Mouse (Mus musculus): ENCODE data around the gene Duxf3. TPM values are rescaled to one million over a fixed set of nuclear protein-coding genes. Genes with fewer than 3 reads are reported as not detected.
A peak's percentile ranks its signal among the peaks of the same experiment; 100 is the strongest.

Gene Duxf3
- polyA plus RNA-seq, 1 experiment from 2014 or later, result not detected

GRCm38 (mm10) chr10:58211213-58211612 is 21.3 kb downstream of the Duxf3 start:
- Histone ChIP-seq H3K9ac (ENCODE audit: low read length) (no peak overlapping the region), H3K9me3 (ENCODE audit: control insufficient read depth, low read length) (no peaks in the 10 kb centered on the region), H3K27ac (replicated peaks) (no peak overlapping the region), H3K36me3 (ENCODE audit: control insufficient read depth, insufficient read depth, low read length) (no peaks in the 10 kb centered on the region), H3K4me3 (ENCODE audit: low read depth, low read length) (no peak overlapping the region), H3K4me1 (replicated peaks; ENCODE audit: control insufficient read depth, insufficient read depth) (no peaks in the 10 kb centered on the region), H3K4me2 (replicated peaks; ENCODE audit: low read depth) (no peak overlapping the region), H3K27me3 (ENCODE audit: control insufficient read depth, insufficient read depth, low read length) (no peaks in the 10 kb centered on the region)
- TF ChIP-seq CTCF (IDR thresholded peaks at IDR 0.05; ENCODE audit: low read depth) (no peak), EP300 (optimal IDR thresholded peaks at IDR 0.05) (no peak)
- 93% methylated on average over 2 of the region's 2 CpGs for WGBS
- ATAC-seq (ENCODE audit: low FRiP score, low TSS enrichment) (no peak), DNase-seq (ENCODE audit: low spot score) (no peak)

- ATAC-seq (ENCODE audit: low FRiP score, low TSS enrichment), result no peak
Measured at GRCm38 (mm10) chr10:58210514-58210913, 22.0 kb downstream of the Duxf3 start.

GRCm38 (mm10) chr10:58209710-58210467 is 22.6 kb downstream of the Duxf3 start:
- H3K4me2 ChIP-seq (replicated peaks; ENCODE audit: low read depth), result no peak overlapping the region
- DNase-seq (ENCODE audit: low spot score), result no peak
- no peaks in the 10 kb centered on the region for H3K36me3 ChIP-seq (ENCODE audit: control insufficient read depth, insufficient read depth, low read length)
- H3K27ac ChIP-seq (replicated peaks), result no peak overlapping the region
- no peaks in the 10 kb centered on the region for H3K9me3 ChIP-seq (ENCODE audit: control insufficient read depth, low read length)
- no peaks in the 10 kb centered on the region for H3K4me1 ChIP-seq (replicated peaks; ENCODE audit: control insufficient read depth, insufficient read depth)
- ATAC-seq (ENCODE audit: low FRiP score, low TSS enrichment), result no peak
- TF ChIP-seq CTCF (IDR thresholded peaks at IDR 0.05; ENCODE audit: low read depth) (no peak), EP300 (optimal IDR thresholded peaks at IDR 0.05) (no peak)
- WGBS, result 62% methylated on average over 2 of the region's 2 CpGs
- no peaks in the 10 kb centered on the region for H3K27me3 ChIP-seq (ENCODE audit: control insufficient read depth, insufficient read depth, low read length)
- no peak overlapping the region for H3K9ac ChIP-seq (ENCODE audit: low read length)
- H3K4me3 ChIP-seq (ENCODE audit: low read depth, low read length), result no peak overlapping the region

More at GRCm38 (mm10) chr10:58210514-58210913, 22.0 kb downstream of the Duxf3 start:
- no peak overlapping the region for H3K9ac ChIP-seq (ENCODE audit: low read length)
- H3K27me3 ChIP-seq (ENCODE audit: control insufficient read depth, insufficient read depth, low read length), result no peaks in the 10 kb centered on the region
- H3K4me1 ChIP-seq (replicated peaks; ENCODE audit: control insufficient read depth, insufficient read depth), result no peaks in the 10 kb centered on the region
- H3K4me3 ChIP-seq (ENCODE audit: low read depth, low read length), result no peak overlapping the region
- no peaks in the 10 kb centered on the region for H3K9me3 ChIP-seq (ENCODE audit: control insufficient read depth, low read length)
- no peak overlapping the region for H3K4me2 ChIP-seq (replicated peaks; ENCODE audit: low read depth)
- no peaks in the 10 kb centered on the region for H3K36me3 ChIP-seq (ENCODE audit: control insufficient read depth, insufficient read depth, low read length)
- DNase-seq (ENCODE audit: low spot score), result no peak
- TF ChIP-seq EP300 (optimal IDR thresholded peaks at IDR 0.05), result no peak
- no peak for TF ChIP-seq CTCF (IDR thresholded peaks at IDR 0.05; ENCODE audit: low read depth)
- 53% methylated on average over 1 of the region's 1 CpGs for WGBS
- no peak overlapping the region for H3K27ac ChIP-seq (replicated peaks)

- Histone ChIP-seq H3K4me3 (ENCODE audit: low read depth, low read length) (no peak overlapping the region), H3K9ac (ENCODE audit: low read length) (no peak overlapping the region), H3K36me3 (ENCODE audit: control insufficient read depth, insufficient read depth, low read length) (no peaks in the 10 kb centered on the region), H3K4me1 (replicated peaks; ENCODE audit: control insufficient read depth, insufficient read depth) (no peaks in the 10 kb centered on the region), H3K27me3 (ENCODE audit: control insufficient read depth, insufficient read depth, low read length) (no peaks in the 10 kb centered on the region), H3K27ac (replicated peaks) (no peak overlapping the region), H3K4me2 (replicated peaks; ENCODE audit: low read depth) (no peak overlapping the region), H3K9me3 (ENCODE audit: control insufficient read depth, low read length) (no peaks in the 10 kb centered on the region)
- DNase-seq (ENCODE audit: low spot score) (no peak), ATAC-seq (ENCODE audit: low FRiP score, low TSS enrichment) (no peak)
- 83% methylated on average over 4 of the region's 4 CpGs for WGBS
- TF ChIP-seq EP300 (optimal IDR thresholded peaks at IDR 0.05), result no peak
Measured at GRCm38 (mm10) chr10:58206639-58207404, 25.7 kb downstream of the Duxf3 start.

GRCm38 (mm10) chr10:58205986-58206385 is 26.5 kb downstream of the Duxf3 start:
- peak; percentile 53; the same call in 1 of the 2 replicates for ATAC-seq (ENCODE audit: low FRiP score, low TSS enrichment)
- TF ChIP-seq EP300 (optimal IDR thresholded peaks at IDR 0.05), result no peak

More at GRCm38 (mm10) chr10:58205986-58206385, 26.5 kb downstream of the Duxf3 start:
- no peak overlapping the region for H3K9ac ChIP-seq (ENCODE audit: low read length)
- H3K4me1 ChIP-seq (replicated peaks; ENCODE audit: control insufficient read depth, insufficient read depth), result no peaks in the 10 kb centered on the region
- H3K27me3 ChIP-seq (ENCODE audit: control insufficient read depth, insufficient read depth, low read length), result no peaks in the 10 kb centered on the region
- H3K9me3 ChIP-seq (ENCODE audit: control insufficient read depth, low read length), result no peaks in the 10 kb centered on the region
- no peak overlapping the region for H3K4me2 ChIP-seq (replicated peaks; ENCODE audit: low read depth)
- no peak for DNase-seq (ENCODE audit: low spot score)
- no peak overlapping the region for H3K4me3 ChIP-seq (ENCODE audit: low read depth, low read length)
- WGBS, result 42% methylated on average over 1 of the region's 1 CpGs
- no peaks in the 10 kb centered on the region for H3K36me3 ChIP-seq (ENCODE audit: control insufficient read depth, insufficient read depth, low read length)
- H3K27ac ChIP-seq (replicated peaks), result no peak overlapping the region

Other genes starting within 250 kb of the Duxf3 start
- gene AW822073, start 7.7 kb downstream of the Duxf3 start, polyA plus RNA-seq (2015; fragmentation: Nextera tagmentation; extraction: Ambion mirVana), result 0.34 TPM in 1 of 2 replicates, not detected in the other
- gene Gm4981, start 4.0 kb upstream of the Duxf3 start, polyA plus RNA-seq (2015; fragmentation: Nextera tagmentation; extraction: Ambion mirVana), result not detected in 2 replicates
- 49.7 and 65.7 TPM in 2 replicates for gene Gcc2, start 22.8 kb upstream of the Duxf3 start, polyA plus RNA-seq (2015; fragmentation: Nextera tagmentation; extraction: Ambion mirVana)
- gene Lims1, start 90.8 kb upstream of the Duxf3 start, polyA plus RNA-seq (2015; fragmentation: Nextera tagmentation; extraction: Ambion mirVana), result 101 and 111 TPM in 2 replicates
- gene Ranbp2, start 214.2 kb upstream of the Duxf3 start, polyA plus RNA-seq (2015; fragmentation: Nextera tagmentation; extraction: Ambion mirVana), result 8.9 and 9.0 TPM in 2 replicates